Mouse (Mus musculus): ENCODE results near the gene Rara.

Gene Rara

GRCm38 (mm10) chr11:98953835-98954320 is 26.3 kb downstream of the Rara start:
- DNase-seq (ENCODE audit: low spot score), result no peak

GRCm38 (mm10) chr11:98954373-98954772 is 26.8 kb downstream of the Rara start:
- peak; percentile 91 for DNase-seq (ENCODE audit: low spot score)

- peak; percentile 83 for DNase-seq (ENCODE audit: low spot score)
Measured at GRCm38 (mm10) chr11:98954801-98955706, 27.4 kb downstream of the Rara start.

- DNase-seq (ENCODE audit: low spot score), result no peak
Measured at GRCm38 (mm10) chr11:98955707-98956235, 28.2 kb downstream of the Rara start.

DNA sequence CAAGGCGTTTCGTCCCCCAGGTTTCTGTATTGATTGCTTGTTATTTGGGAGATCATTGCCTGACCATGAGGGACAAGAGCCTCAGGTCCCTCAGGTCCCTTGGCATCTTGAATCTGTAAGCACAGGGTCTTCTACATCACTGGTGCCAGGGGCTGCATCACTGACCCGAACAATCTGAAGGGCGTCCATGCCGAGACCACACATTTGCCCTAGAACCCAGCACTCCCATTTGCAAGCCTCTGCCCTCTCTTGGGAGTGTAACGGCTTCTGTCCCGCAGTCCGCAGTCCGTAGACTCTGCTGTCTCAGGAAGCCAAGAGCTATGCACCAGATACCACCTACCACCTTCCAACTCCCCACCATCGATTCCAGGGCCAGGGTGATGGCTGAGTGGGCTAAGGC is 28.7 kb downstream of the Rara start:
- no peak for DNase-seq (ENCODE audit: low spot score)

- DNase-seq (ENCODE audit: low spot score), result peak; percentile 81
Measured at GRCm38 (mm10) chr11:98959437-98960312, 32.1 kb downstream of the Rara start.

DNA sequence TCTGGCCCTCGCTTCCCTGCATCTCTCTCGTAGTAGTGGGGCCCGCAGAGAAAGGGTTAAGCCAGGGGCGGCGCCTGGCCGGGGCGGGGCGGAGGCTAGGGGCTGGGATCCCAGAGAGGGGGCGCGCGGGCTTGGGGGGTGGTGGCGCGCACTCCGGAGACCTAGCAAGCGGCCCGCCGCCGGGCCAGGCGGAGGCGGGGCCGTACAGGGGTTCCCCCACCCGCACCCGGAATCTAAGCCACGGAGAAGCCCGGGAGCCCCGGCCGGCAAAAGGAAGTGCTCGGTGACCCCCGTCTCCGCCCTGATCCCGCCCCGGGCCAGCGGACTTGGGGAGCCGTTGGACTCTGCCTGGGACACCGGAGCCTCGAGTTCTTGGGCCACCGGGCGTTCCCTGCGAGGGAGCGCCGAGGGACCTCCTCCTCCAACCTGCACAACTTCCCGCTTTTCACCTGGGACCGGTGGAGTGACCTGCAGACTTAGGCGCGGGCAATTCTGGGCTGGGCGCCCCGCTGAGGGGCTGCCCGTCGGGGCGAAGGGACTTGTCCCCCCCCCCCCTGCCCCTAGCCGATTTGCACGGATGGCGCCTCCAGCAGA is 32.8 kb downstream of the Rara start:
- DNase-seq (ENCODE audit: low spot score), result no peak

- no peak for DNase-seq (ENCODE audit: low spot score)
Measured at GRCm38 (mm10) chr11:98961051-98961592, 33.5 kb downstream of the Rara start.

DNA sequence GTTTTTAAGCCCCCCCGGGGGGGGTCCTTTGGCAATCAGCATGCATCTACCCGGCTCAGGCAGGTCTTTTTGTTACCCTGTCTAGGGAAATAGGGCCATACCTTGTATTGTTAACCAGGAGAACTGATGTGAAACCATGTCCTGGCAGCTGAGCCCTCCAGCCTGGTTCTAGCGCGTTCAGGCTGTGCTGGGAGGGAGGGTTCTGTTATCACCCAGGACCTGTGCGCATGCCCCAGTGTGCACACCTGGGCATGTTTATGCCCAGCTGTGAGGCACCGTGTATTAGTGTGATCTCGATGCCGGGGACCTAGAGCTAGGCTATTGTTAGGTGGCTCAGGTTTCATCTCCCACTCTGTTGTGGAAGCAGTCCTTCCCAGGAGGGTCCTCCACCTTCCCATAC is 34.1 kb downstream of the Rara start:
- DNase-seq (ENCODE audit: low spot score), result no peak

DNA sequence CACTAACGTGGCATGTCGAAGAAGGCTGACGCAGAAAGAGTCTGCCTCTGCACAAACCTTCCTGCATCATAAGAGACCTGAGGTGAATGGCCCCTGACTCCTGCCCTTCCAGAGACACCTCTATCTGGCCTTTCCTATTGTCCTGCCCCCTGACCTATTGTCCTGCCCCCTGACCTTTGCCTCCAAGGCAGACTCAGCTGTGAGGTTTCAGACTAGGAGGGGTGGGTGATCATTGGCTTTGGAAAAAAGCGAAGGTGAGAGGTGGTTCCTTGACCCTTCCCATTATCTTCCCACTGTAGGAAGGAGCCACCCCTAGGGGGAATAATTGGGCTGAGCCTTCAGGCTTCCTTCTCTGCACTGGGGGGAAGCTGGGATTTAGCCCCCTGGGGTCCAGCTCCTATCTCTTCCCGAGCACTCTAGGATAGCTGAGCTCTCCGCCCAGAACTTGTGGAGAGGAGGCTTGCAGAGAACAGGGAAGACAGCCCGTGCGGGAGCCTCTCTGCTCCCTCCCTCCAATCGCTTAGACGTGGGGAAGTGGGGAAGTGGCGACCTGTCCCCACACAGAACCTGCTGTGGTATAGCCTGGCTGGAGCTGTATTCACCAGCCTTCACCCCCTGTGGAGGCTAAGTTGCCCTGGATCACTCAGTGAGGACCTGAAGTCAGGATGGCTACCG is 34.9 kb downstream of the Rara start:
- no peak for DNase-seq (ENCODE audit: low spot score)

GRCm38 (mm10) chr11:98963191-98964021 is 35.8 kb downstream of the Rara start:
- peak; percentile 81 for DNase-seq (ENCODE audit: low spot score)

DNA sequence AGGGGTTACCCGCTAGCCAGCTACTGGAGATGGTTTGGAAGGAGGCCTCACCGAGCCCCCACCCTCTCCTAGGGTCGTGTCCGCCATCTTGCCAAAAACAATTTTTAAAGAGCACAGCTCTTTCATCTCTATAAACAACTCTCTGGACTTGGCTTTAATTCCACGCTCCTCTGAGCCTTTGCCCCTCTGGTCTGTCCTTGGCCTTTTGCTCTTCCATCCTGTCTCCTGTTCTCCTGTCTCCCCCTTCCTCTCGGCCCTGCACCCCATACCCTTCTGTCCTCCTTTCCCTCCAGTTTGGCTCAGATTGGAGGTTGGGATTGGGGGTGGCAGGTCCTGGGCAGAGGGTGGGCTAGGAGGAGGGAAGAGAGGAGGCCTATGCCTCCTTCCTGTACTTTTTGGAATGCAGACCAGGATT is 36.6 kb downstream of the Rara start:
- DNase-seq (ENCODE audit: low spot score), result no peak

GRCm38 (mm10) chr11:98964616-98965415 is 37.2 kb downstream of the Rara start:
- no peak for DNase-seq (ENCODE audit: low spot score)

- no peak for DNase-seq (ENCODE audit: low spot score)
Measured at GRCm38 (mm10) chr11:98965416-98966077, 37.9 kb downstream of the Rara start.

GRCm38 (mm10) chr11:98966499-98967141 is 39.0 kb downstream of the Rara start:
- DNase-seq (ENCODE audit: low spot score), result peak; percentile 90

GRCm38 (mm10) chr11:98968079-98968478 is 40.5 kb downstream of the Rara start:
- no peak for DNase-seq (ENCODE audit: low spot score)

DNA sequence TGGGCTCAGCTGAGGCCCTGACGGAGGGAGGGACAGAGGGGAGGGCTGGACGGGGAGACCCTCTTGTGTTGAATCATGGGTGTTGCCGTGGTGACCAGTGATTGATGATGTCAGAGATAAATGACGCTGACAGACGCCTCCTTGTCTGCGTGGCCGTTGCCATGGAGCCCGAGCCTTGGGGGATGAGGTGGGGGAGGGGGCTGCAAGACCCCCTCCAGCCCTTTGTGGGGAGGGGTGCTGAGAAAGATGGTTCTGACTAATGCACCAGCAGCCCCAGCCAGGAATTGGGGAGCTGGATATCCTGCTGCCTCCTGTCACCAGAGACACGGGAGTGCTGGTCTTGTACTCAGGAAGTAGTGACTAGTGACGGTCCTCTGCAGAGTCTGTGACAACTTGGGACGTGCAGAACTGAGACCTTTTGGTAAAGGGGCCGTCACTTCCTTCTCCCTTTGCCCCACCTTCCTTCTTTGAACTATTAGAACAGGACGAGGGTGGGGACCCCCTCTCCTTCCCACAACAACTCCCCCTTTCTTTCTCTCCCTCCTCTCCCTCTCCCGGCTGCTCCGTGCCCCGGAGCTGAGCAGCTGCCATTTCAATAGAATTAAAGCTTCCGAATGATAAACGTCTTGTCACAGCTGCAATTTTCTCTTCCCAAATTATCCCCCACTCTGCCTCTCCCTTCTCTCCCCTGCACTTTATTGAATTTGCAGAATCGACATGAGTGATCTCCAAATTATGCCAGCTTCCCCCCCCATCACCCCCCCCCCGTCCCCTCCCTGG is 41.3 kb downstream of the Rara start:
- DNase-seq (ENCODE audit: low spot score), result no peak
